Mouse (Mus musculus): Measurements from ENCODE around the gene Arvcf. TPM values are rescaled to one million over a fixed set of nuclear protein-coding genes. Genes with fewer than 3 reads are reported as not detected.

The Arvcf gene
- polyA plus RNA-seq, 1 experiment: 169 TPM

- DNase-seq (ENCODE audit: low read depth): no peak
- TF ChIP-seq CTCF (IDR thresholded peaks at IDR 0.05; ENCODE audit: borderline replicate concordance, extremely low read depth, insufficient read depth, insufficient read length) (no peak), POLR2A (IDR thresholded peaks at IDR 0.05; ENCODE audit: borderline replicate concordance, extremely low read depth, insufficient read depth, insufficient read length, poor library complexity, severe bottlenecking) (no peak)
These were observed 42.4 kb downstream of the Arvcf start for GRCm38 (mm10) chr16:18390399-18390798.

DNA sequence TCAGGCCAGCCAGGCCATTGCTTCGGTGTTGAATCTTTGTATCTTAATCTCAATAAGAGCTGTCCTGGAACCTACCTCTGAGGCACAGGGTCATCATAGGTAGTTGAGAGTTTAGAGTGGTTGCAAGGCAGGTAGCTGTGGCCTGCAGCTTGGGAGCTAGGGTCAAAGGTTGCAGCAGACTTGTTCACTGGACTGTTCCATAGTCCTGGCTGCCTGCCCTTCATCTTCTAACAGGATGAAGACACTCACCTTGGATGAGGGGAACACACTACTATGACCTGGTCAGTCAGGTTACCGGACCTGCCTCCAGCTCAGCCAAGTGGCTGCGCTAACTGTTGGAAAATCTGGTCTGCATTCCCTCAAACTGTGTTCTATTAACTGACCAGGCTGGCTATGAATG lies 43.1 kb downstream of the Arvcf start:
- TF ChIP-seq CTCF (IDR thresholded peaks at IDR 0.05; ENCODE audit: borderline replicate concordance, extremely low read depth, insufficient read depth, insufficient read length) (no peak), POLR2A (IDR thresholded peaks at IDR 0.05; ENCODE audit: borderline replicate concordance, extremely low read depth, insufficient read depth, insufficient read length, poor library complexity, severe bottlenecking) (no peak)
- DNase-seq (ENCODE audit: low read depth): no peak

DNA sequence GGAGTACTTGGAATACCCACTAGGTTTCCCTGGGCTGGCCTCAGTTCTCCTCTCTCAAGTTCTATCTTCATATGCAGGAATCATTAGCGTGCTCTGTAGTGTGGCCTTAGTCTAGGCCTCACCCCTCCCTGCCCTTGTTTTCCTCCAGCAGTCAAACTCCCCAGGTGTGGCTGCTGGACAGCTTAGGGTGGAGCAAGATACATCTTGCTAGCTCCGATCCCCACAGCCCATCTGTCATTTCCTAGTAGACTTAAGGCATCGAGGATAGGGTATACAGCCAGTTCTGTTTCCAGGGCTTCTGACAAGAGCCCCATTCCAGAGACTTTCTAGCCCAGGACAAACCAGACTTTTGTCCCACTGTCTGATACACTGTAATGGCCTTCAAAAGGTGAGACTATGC lies 43.7 kb downstream of the Arvcf start:
- no peak for DNase-seq (ENCODE audit: low read depth)
- TF ChIP-seq CTCF (IDR thresholded peaks at IDR 0.05; ENCODE audit: borderline replicate concordance, extremely low read depth, insufficient read depth, insufficient read length): no peak
- no peak for TF ChIP-seq POLR2A (IDR thresholded peaks at IDR 0.05; ENCODE audit: borderline replicate concordance, extremely low read depth, insufficient read depth, insufficient read length, poor library complexity, severe bottlenecking)

GRCm38 (mm10) chr16:18392469-18393426 lies 44.8 kb downstream of the Arvcf start:
- peak; percentile 79 for TF ChIP-seq CTCF (IDR thresholded peaks at IDR 0.05; ENCODE audit: borderline replicate concordance, extremely low read depth, insufficient read depth, insufficient read length)
- peak; percentile 98 for TF ChIP-seq POLR2A (IDR thresholded peaks at IDR 0.05; ENCODE audit: borderline replicate concordance, extremely low read depth, insufficient read depth, insufficient read length, poor library complexity, severe bottlenecking)
- DNase-seq (ENCODE audit: low read depth): peak; percentile 94

DNA sequence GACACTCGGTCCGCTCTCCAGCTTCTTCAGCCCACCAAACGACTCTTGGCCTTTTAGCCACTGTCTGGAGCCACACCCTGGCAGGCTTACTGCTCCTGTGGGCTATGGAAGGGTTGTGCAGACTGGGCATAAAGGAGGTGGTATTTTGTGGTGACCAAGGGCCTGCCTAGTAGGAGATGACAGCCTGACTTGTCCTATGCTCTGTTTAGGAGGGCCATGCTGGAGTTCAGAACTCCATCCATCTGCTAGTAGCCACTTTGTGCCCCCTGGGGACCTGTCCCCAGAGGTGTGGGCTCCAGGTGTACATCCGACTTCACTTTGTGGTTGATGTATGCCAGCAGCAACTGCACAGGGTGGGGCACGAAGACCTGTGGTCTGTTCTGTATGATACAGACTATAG lies 45.6 kb downstream of the Arvcf start:
- no peak for TF ChIP-seq POLR2A (IDR thresholded peaks at IDR 0.05; ENCODE audit: borderline replicate concordance, extremely low read depth, insufficient read depth, insufficient read length, poor library complexity, severe bottlenecking)

GRCm38 (mm10) chr16:18394056-18394455 lies 46.1 kb downstream of the Arvcf start:
- TF ChIP-seq POLR2A (IDR thresholded peaks at IDR 0.05; ENCODE audit: borderline replicate concordance, extremely low read depth, insufficient read depth, insufficient read length, poor library complexity, severe bottlenecking): no peak
- no peak for TF ChIP-seq CTCF (IDR thresholded peaks at IDR 0.05; ENCODE audit: borderline replicate concordance, extremely low read depth, insufficient read depth, insufficient read length)
- no peak for DNase-seq (ENCODE audit: low read depth)

More for the DNA sequence above, 45.6 kb downstream of the Arvcf start:
- no peak for DNase-seq (ENCODE audit: low read depth)

DNA sequence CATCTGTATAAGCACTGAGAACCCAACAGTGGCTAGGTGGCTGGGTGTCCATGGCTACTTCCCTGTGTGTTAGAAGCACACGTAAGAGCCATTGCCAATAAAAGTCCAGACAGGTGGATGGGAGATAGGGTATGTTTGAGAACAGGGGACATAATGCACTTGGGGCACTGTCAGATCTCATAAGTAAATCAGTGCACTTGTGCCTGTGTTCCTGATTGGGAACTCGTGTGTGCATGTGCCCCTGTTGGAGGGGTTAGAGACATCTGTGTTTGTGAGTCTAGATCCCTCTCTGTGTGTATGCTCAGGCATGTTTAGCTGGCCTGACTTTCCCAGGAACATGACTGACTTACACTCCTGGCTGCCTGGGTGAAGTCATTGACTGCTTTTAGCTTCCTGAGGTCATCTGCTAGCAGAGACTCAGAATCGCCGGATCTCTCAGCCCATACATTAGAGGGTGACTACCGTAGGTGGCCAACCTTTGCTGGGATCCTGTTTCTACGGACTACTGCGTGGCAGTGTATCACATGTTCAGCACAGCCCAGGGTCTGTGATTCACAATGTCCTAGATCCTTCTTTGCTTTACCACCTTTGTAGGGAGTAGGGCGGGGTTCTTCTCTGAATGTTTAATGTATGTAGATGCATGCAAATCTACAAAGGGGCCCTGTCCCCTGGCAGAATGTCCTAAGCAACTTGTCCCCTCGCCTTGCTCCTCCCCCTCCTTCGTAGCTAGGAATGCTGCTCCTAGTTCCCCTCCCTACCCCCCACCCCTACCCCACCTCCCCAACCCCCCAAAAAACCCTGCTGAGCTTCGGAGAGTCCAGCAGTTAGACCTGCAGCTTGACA lies 47.0 kb downstream of the Arvcf start:
- TF ChIP-seq CTCF (IDR thresholded peaks at IDR 0.05; ENCODE audit: borderline replicate concordance, extremely low read depth, insufficient read depth, insufficient read length) (no peak), POLR2A (IDR thresholded peaks at IDR 0.05; ENCODE audit: borderline replicate concordance, extremely low read depth, insufficient read depth, insufficient read length, poor library complexity, severe bottlenecking) (no peak)
- DNase-seq (ENCODE audit: low read depth): peak; percentile 90

- DNase-seq (ENCODE audit: low read depth): no peak
These were observed 47.6 kb downstream of the Arvcf start for GRCm38 (mm10) chr16:18395620-18396036.

DNA sequence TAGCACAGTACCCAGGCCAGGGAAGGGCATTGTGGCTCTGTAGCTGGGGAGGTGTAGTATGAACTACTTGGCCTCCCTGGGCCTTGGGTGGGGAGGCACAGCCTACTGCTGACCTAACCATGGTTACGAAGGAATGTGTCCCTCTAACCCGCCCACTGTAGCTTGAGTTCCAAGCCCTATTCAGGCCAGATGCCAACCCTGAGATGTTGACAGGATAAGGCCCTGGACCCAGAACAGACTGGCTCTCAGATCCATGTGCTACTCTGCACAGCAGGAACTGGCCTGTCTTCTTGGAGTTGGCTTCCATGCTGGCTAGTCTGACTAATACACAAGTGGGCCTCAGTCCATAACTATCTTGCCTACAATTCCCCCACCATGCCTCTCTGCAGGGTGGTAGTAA lies 48.2 kb downstream of the Arvcf start:
- TF ChIP-seq POLR2A (IDR thresholded peaks at IDR 0.05; ENCODE audit: borderline replicate concordance, extremely low read depth, insufficient read depth, insufficient read length, poor library complexity, severe bottlenecking) (no peak), CTCF (IDR thresholded peaks at IDR 0.05; ENCODE audit: borderline replicate concordance, extremely low read depth, insufficient read depth, insufficient read length) (no peak)
- peak; percentile 75 for DNase-seq (ENCODE audit: low read depth)

More at GRCm38 (mm10) chr16:18395620-18396036, 47.6 kb downstream of the Arvcf start:
- no peak for TF ChIP-seq CTCF (IDR thresholded peaks at IDR 0.05; ENCODE audit: borderline replicate concordance, extremely low read depth, insufficient read depth, insufficient read length)
- no peak for TF ChIP-seq POLR2A (IDR thresholded peaks at IDR 0.05; ENCODE audit: borderline replicate concordance, extremely low read depth, insufficient read depth, insufficient read length, poor library complexity, severe bottlenecking)

- DNase-seq (ENCODE audit: low read depth): no peak
These were observed 49.0 kb downstream of the Arvcf start for GRCm38 (mm10) chr16:18396791-18397621.

More at GRCm38 (mm10) chr16:18396791-18397621, 49.0 kb downstream of the Arvcf start:
- TF ChIP-seq POLR2A (IDR thresholded peaks at IDR 0.05; ENCODE audit: borderline replicate concordance, extremely low read depth, insufficient read depth, insufficient read length, poor library complexity, severe bottlenecking): no peak
- TF ChIP-seq CTCF (IDR thresholded peaks at IDR 0.05; ENCODE audit: borderline replicate concordance, extremely low read depth, insufficient read depth, insufficient read length): no peak
